15 mouse cellular contexts compared by ENCODE assay signal in genomic region chr3:101461046-101461445, GRCm38 (mm10).
A peak's percentile ranks its signal among the peaks of the same experiment; 100 is the strongest.
DNase-seq lines count a peak whose midpoint lies in the region; ATAC-seq and TF ChIP-seq lines count a peak whose summit lies in the region.
"Had no signal": no experiment of that assay in that cellular context is flagged by ENCODE, and none has a peak within 500 bp of the region (broad histone marks: within the 10 kb centered on the region; RNA-seq: fewer than 3 reads in every experiment).

No protein-coding gene starts in this region.

- H3K4me1 ChIP-seq in kidney, postnatal 0 days (replicated peaks; ENCODE audit: insufficient read depth, low read length), result no peaks in the 10 kb centered on the region
- peaks cover 12% of the 10 kb centered on the region for H3K4me1 ChIP-seq in embryonic facial prominence, embryonic 14.5 days (ENCODE audit: control insufficient read depth, insufficient read depth, low read length)
- H3K4me1 ChIP-seq in hindbrain, embryonic 15.5 days (replicated peaks), result peaks cover 18% of the 10 kb centered on the region
- peaks cover 23% of the 10 kb centered on the region for H3K4me1 ChIP-seq in midbrain, embryonic 15.5 days
- H3K4me1 ChIP-seq in lung, adult 2 months (ENCODE audit: control insufficient read depth, insufficient read depth, low read length), result no peaks in the 10 kb centered on the region
- H3K4me1 ChIP-seq: heart, embryonic 12.5 days had no signal

- no peak overlapping the region for H3K27ac ChIP-seq in kidney, postnatal 0 days
- peak overlapping the region; percentile 83 for H3K27ac ChIP-seq in embryonic facial prominence, embryonic 14.5 days (replicated peaks; ENCODE audit: low read depth, low read length)
- H3K27ac ChIP-seq in hindbrain, embryonic 15.5 days (replicated peaks), result peak overlapping the region; percentile 71; the same call in 1 of the 2 replicates
- H3K27ac ChIP-seq in midbrain, embryonic 15.5 days, result peak overlapping the region; percentile 83
- H3K27ac ChIP-seq: left cerebral cortex, adult 2 months had no signal

- no peak overlapping the region for H3K4me3 ChIP-seq in kidney, postnatal 0 days (replicated peaks; ENCODE audit: low read depth, low read length)
- no peak overlapping the region for H3K4me3 ChIP-seq in embryonic facial prominence, embryonic 14.5 days (ENCODE audit: low read depth, low read length)
- no peak overlapping the region for H3K4me3 ChIP-seq in hindbrain, embryonic 15.5 days
- no peak overlapping the region for H3K4me3 ChIP-seq in midbrain, embryonic 15.5 days
- no peak overlapping the region for H3K4me3 ChIP-seq in lung, adult 2 months (replicated peaks; ENCODE audit: extremely low read depth, low read depth, low read length)
- H3K4me3 ChIP-seq: heart, embryonic 12.5 days; left cerebral cortex, adult 2 months had no signal

- TF ChIP-seq POLR2A in lung, adult 2 months (IDR thresholded peaks at IDR 0.05; ENCODE audit: borderline replicate concordance, extremely low read depth, low read depth, low read length), result no peak

- no peak overlapping the region for H3K9ac ChIP-seq in kidney, postnatal 0 days (ENCODE audit: low read depth, low read length)
- H3K9ac ChIP-seq in embryonic facial prominence, embryonic 14.5 days (ENCODE audit: low read depth, low read length), result peak overlapping the region; percentile 44; the same call in 1 of the 2 replicates
- no peak overlapping the region for H3K9ac ChIP-seq in hindbrain, embryonic 15.5 days
- H3K9ac ChIP-seq in midbrain, embryonic 15.5 days, result no peak overlapping the region
- H3K9ac ChIP-seq: heart, embryonic 12.5 days had no signal

- no peak for TF ChIP-seq CTCF in kidney, postnatal 0 days (IDR thresholded peaks at IDR 0.05; ENCODE audit: low read depth)
- TF ChIP-seq CTCF in lung, adult 2 months (IDR thresholded peaks at IDR 0.05; ENCODE audit: insufficient read depth, low read length), result no peak

- ATAC-seq in kidney, postnatal 0 days (replicated peaks; ENCODE audit: low FRiP score, low read depth), result no peak
- ATAC-seq in embryonic facial prominence, embryonic 14.5 days (ENCODE audit: low read depth), result no peak
- no peak for ATAC-seq in hindbrain, embryonic 15.5 days (ENCODE audit: low FRiP score, low read depth)
- no peak for ATAC-seq in midbrain, embryonic 15.5 days (replicated peaks)
- ATAC-seq: activated CD4-positive, CD25-positive, alpha-beta regulatory T cell, adult 4 months; CD4-positive, CD25-positive, alpha-beta regulatory T cell, adult 4 months had no signal

- 0 out of 2 replicates have a peak, but pooled peaks cover 14% of the 10 kb centered on the region for H3K36me3 ChIP-seq in kidney, postnatal 0 days (ENCODE audit: insufficient read depth, low read length)
- peaks cover 57% of the 10 kb centered on the region for H3K36me3 ChIP-seq in embryonic facial prominence, embryonic 14.5 days (ENCODE audit: control insufficient read depth, insufficient read depth, low read length)
- H3K36me3 ChIP-seq in hindbrain, embryonic 15.5 days, result peaks cover 29% of the 10 kb centered on the region
- H3K36me3 ChIP-seq in midbrain, embryonic 15.5 days (replicated peaks), result peaks cover 13% of the 10 kb centered on the region

- DNase-seq in kidney, postnatal 0 days (ENCODE audit: low spot score), result peak; percentile 22
- no peak for DNase-seq in kidney, adult 18-20 months
- no peak for DNase-seq in embryonic facial prominence, embryonic 14.5 days (ENCODE audit: low spot score)
- no peak for DNase-seq in lung, adult 2 months
- DNase-seq in natural killer cell, adult 2 months (ENCODE audit: low spot score in 2 of 2), result no peak
- DNase-seq in urinary bladder, postnatal 10 days (ENCODE audit: low spot score), result no peak
- DNase-seq: cerebellum, adult 18-20 months; kidney, postnatal 14 days; spleen, adult 18-20 months had no signal

- WGBS in kidney, postnatal 0 days, result 48% methylated on average over 7 of the region's 7 CpGs
- 82% methylated on average over 7 of the region's 7 CpGs for WGBS in embryonic facial prominence, embryonic 14.5 days
- WGBS in hindbrain, embryonic 15.5 days, result 66% methylated on average over 7 of the region's 7 CpGs
- WGBS in midbrain, embryonic 15.5 days, result 47% methylated on average over 7 of the region's 7 CpGs
- 88% methylated on average over 7 of the region's 7 CpGs for WGBS in lung, adult 2 months

- 0 out of 2 replicates have a peak, but pooled peaks cover 4% of the 10 kb centered on the region for H3K9me3 ChIP-seq in kidney, postnatal 0 days (replicated peaks; ENCODE audit: low read length)
- peaks cover 9% of the 10 kb centered on the region; the same call in 1 of the 2 replicates for H3K9me3 ChIP-seq in embryonic facial prominence, embryonic 14.5 days (ENCODE audit: control insufficient read depth, low read length)
- no peaks in the 10 kb centered on the region for H3K9me3 ChIP-seq in hindbrain, embryonic 15.5 days
- no peaks in the 10 kb centered on the region for H3K9me3 ChIP-seq in midbrain, embryonic 15.5 days

- no peak overlapping the region for H3K4me2 ChIP-seq in kidney, postnatal 0 days (ENCODE audit: low read length)
- H3K4me2 ChIP-seq in embryonic facial prominence, embryonic 14.5 days (ENCODE audit: low read depth, low read length), result no peak overlapping the region
- H3K4me2 ChIP-seq in hindbrain, embryonic 15.5 days, result no peak overlapping the region
- H3K4me2 ChIP-seq in midbrain, embryonic 15.5 days, result no peak overlapping the region
- H3K4me2 ChIP-seq: heart, embryonic 12.5 days had no signal

- H3K27me3 ChIP-seq in kidney, postnatal 0 days (ENCODE audit: insufficient read depth, low read length), result no peaks in the 10 kb centered on the region
- H3K27me3 ChIP-seq in embryonic facial prominence, embryonic 14.5 days (replicated peaks; ENCODE audit: control insufficient read depth, insufficient read depth, low read length), result no peaks in the 10 kb centered on the region
- H3K27me3 ChIP-seq in hindbrain, embryonic 15.5 days, result no peaks in the 10 kb centered on the region
- no peaks in the 10 kb centered on the region for H3K27me3 ChIP-seq in midbrain, embryonic 15.5 days (replicated peaks)
- H3K27me3 ChIP-seq: heart, embryonic 12.5 days had no signal
